Mouse (Mus musculus) adrenal gland (tissue): ENCODE measurements around the gene Map2k1.
"Not testable (repeated sequence)": the region's sequence is repeated elsewhere in the genome, so short reads cannot be mapped to it uniquely, and the experiment has no call there.

Experiments
- intact Hi-C: fragments of 180-260 bp; cut with DNase I; formaldehyde crosslinking; loops from one replicate; pipeline ENCODE4 v1.15.1; 2025
- long read RNA-seq, 2 experiments: library from polyadenylated mRNA; unstranded; transcript quantifications; one replicate each; pipeline ENCODE4 v2.0.0; 2020; ENCODE audit warnings: borderline replicate concordance in 1 of 2; ENCODE audit not compliant: insufficient replicate concordance in 1 of 2

Map2k1 gene
- long read RNA-seq, experiment 1, transcript Map2k1-201 (11 exons, 2,436 nt) = major isoform, 26 of 33 reads
- long read RNA-seq, experiment 1, partial matches to known transcripts = 2 of 33 reads
- long read RNA-seq, experiment 1, other reads (novel, unspliced or antisense) = 5 of 33 reads
- long read RNA-seq, experiment 2, transcript Map2k1-201 (11 exons, 2,436 nt) = major isoform, 44 of 53 reads
- long read RNA-seq, experiment 2, partial matches to known transcripts = 3 of 53 reads
- long read RNA-seq, experiment 2, other reads (novel, unspliced or antisense) = 5 of 53 reads

DNA sequence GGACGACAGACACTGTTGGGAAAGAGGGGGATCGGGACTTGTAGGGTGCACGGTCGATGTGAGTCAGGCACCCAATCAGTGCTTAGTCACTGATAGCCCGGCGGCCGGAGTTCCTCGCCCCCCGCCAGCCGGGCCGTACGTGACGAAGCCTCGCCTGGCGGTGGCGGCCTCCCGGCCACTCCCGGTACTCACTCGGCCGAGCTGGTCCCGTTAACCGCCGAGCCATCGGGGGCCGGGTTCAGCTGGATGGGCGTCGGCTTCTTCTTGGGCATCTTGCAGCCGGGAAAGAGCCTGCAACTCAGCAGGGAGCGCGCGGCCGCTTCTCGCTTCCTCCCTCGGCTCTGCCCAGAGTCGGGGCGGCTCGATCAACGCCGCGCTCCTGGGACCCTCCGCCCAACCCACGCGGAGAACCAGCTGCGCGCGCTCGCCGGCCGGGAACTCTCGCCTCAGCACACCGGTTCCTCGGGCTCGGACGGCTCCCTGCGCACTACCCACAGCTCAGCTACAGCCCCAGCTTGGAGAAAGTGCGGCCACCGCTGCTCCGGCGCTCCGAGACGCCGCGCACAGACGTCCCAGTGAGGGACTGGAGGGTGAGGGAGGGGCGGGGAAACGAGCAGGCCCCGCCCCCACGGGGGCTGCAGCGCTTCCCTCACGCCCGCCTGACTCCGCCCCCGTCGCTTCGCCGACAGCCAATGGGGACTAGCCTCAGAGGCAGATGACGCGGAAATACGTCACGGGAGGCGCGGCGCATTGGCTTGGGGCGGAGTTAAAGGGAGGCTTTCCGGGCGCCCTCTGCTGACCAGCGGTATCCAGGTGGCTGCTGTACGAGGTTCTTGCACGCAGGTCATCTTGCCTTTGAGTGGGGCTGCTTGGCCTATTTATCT is at the start of gene Map2k1:
Map2k1 (minus strand) TSS at position 611 of the 884 bp plus-strand sequence.
- intact Hi-C loops = loop anchor here (2.0 to 10.0 kb wide), 2 partner anchors 74 to 108 kb away; partner anchors contain the start of gene Snapc5

DNA sequence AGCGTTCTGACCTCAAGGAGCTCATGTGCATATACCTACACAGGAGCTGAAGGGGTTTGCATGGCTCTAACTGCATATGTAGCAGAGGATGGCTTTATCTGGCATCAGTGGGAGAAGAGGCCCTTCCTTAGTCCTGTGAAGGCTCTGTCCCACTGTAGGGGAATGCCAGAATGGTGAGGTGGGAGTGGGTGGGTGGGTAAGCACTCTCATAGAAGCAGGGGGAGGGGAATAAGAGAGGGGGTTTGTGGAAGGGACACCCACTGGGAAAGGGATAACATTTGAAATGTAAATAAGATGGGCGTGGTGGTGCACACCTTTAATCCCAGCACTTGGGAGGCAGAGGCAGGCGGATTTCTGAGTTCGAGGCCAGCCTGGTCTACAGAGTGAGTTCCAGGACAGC is 49.7 kb upstream of the Map2k1 start:
- intact Hi-C loops = not testable (repeated sequence)

DNA sequence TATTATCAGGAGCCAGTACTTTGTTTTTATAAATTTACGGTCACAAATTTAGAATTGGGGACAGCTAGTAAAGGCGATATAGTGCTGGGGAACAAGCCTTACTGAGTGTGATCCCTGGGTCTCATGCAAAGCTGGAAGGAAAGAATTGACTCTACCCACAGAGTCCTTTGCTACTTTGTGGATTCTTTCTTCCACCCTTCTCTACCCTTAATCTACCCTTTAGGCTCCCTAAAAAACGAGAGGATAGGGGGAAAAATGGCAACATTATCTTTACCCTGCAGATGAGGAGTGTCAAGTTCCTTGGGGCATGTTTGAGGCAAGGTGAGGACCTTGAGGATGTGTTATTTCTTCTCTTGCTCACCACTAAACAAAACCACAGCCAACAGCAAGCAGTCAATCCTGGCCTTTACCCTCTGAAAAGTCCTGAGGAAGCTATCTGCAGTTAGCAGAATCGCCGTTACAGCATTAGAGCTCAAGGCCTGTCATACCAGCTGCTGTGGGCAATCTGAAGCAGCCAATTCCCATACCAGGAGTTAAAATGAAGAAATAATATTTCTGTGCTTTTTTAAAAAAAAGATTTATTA is 29.1 kb upstream of the Map2k1 start:
- intact Hi-C loops = loop anchor here (5.0 kb wide), 1 partner anchor 60 kb away; the partner anchor contains the start of gene Dis3l

DNA sequence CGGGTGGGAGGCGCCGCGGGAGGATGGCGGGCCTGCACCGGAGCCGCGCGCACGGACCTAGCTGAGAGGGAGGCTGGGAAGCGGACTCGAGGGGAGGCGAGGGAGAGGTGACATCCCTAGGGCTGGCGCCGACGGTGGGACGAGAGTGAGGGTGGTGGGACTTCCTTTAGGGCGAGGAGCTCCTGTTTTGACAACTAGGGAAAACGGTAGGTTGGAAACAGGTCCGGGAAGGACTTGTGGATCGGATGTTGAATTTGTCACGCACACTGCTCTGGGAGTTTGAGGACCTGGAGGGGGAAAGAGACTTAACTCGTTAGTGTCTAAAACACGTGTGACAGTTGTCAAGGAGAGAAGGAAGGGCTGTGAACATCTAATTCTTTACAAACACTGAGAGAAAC is 28.3 kb upstream of the Map2k1 start:
- intact Hi-C loops = loop anchor here (5.0 kb wide), 1 partner anchor 61 kb away; the partner anchor contains the start of gene Dis3l

DNA sequence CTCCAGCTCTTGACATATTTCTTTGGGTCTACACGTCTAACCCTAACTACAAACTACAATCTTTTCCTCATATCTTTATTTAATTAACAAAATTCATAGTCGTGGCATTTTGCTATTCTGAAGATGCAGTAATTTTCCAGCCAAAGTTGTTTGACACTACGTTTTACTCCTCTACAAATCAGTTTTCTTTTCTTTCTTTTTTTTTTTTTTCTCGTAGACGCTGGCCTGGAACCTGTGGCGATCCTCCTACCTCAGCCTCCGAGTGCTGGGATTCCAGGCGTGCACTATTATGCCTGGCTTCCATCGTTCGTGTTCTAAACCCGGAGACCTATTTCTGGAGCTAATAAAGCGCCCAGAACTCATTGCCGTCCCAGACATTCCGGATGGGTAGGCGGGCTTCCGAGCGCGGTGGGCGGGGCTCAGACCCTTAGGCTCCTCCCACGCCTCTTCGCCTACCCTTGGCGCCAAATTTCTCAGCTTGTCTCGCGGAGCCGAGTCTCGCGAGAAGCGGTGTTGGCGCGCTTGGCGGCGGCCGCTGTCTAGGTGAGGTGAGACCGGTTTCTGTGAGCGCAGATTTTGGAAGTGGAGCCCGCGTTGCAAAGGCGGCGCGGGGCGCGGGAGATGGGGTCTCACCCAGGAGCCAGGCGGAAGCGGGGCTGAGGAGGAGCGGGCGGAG is 27.8 kb upstream of the Map2k1 start, which contains the start of gene Tipin:
Tipin (plus strand) TSS at position 477 of the 676 bp plus-strand sequence.
- intact Hi-C loops = loop anchor here (5.0 kb wide), 1 partner anchor 61 kb away; the partner anchor contains the start of gene Dis3l

DNA sequence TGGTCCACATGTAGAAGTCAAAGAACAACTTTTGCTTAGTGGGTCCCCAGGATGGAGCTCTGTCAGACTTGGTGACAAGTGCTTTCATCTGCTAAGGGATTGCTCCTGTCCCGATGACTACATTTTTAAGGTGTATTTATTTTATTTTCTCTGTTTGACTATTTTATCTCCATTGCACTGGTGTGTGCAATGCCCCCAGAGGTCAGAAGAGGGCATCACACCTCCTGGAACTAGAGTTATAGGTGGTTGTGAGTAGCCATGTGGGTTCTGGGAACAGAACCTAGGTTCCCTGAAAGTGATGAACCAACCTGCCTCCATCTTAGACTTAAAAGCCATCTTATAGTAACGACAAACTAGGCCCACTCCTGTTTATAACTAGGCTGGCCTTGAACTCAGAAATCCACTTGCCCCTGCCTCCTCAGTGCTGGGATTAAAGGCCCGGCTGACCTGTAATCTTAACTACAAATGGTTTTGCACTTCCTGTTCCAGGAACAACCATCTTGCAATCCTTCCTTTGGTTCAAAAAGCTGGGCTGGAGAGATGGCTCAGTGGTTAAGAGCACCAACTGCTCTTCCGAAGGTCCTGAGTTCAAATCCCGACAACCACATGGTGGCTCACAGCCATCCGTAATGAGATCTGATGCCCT is 25.4 kb upstream of the Map2k1 start:
- intact Hi-C loops = no loop called here

DNA sequence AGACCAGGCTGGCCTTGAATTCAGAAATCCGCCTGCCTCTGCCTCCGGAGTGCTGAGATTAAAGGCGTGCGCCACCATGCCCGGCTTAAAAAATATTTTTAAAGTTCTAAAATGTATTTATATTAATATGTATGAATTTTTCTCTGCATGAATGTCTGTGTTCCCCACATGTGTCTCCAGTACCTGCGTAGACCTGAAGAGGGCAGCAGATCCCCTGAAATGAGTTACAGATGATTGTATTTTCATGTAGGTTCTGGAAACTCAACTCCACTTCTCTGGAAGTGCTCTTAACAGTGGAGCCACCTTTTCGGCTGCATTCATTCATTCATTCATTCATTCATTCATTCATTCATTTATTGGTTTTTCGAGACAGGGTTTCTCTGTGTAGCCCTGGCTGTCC is 24.3 kb upstream of the Map2k1 start:
- intact Hi-C loops = no loop called here

DNA sequence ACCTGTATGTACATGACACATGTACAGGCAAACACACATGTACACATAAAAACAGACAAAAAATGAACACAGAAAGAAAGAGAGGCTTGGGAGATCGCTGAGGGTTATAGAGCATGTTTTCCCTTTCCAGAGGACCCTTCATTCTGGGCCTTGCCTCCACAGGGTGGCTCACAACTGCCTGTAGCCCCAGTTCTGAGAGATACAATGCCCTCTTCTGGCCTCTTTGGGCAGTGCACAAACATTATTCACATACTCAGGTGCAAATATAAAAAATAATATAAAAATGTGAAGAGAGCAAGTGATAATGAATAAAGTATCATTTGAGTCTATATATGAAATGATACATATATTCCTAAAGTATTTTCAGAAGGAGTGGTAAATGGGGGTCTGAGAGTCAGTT is 21.5 kb upstream of the Map2k1 start:
- intact Hi-C loops = loop anchor here (5.0 kb wide), 1 partner anchor 138 kb away; no protein-coding TSS in a partner anchor

DNA sequence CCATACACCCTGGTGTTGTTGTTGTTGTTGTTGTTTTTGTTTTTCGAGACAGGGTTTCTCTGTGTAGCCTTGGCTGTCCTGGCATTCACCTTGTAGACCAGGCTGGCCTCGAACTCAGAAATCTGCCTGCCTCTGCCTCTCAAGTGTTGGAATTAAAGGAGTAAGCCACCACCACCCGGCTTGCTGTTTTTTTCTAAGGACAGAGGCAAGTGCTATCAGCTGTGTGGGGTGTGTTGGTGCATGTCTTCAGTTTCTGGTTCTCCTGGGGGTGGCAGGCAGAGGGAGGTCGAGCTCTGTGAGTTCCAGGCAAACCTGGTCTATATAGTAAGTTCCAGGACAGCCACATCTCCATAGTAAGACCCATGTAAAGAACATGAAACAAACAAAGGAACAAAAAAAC is 20.9 kb upstream of the Map2k1 start:
- intact Hi-C loops = loop anchor here (5.0 kb wide), 1 partner anchor 137 kb away; no protein-coding TSS in a partner anchor

DNA sequence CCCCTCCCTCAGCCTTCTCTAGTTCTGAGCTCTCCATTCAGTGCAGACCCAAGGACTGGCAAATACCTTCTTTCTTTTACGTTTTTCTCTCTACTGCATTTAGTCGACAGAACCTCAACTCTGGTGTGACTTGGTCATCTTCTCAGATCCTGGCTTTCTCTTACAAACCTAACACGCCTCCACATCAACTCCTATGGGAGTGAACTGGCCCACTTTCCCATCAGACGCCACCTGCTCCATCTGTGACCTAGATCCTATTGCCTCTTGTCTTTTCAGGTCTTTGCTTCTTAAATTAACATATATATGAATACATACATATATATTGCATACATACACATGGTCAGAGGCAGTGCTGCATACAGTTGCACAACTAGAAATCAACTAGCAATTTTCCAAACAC is 20.3 kb upstream of the Map2k1 start:
- intact Hi-C loops = loop anchor here (5.0 kb wide), 1 partner anchor 136 kb away; no protein-coding TSS in a partner anchor

DNA sequence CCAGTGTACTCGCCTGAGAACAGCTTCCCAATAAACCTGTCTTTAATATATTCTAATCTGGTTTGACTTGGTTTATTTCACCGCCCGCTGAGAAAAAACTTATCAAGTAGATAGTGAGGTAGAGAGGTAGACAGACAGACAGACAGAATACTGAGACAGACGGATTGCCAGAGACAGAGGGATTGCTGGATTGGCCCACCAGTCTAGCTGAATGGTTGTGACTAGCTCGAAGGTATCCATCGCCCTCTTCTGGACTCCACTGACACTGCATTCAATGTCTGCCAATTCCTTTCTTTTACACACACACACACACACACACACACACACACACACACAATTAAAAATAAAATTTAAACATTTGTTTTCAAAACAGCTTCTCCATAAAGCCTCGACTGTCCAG is 19.2 kb upstream of the Map2k1 start:
- intact Hi-C loops = loop anchor here (5.0 kb wide), 1 partner anchor 135 kb away; no protein-coding TSS in a partner anchor

DNA sequence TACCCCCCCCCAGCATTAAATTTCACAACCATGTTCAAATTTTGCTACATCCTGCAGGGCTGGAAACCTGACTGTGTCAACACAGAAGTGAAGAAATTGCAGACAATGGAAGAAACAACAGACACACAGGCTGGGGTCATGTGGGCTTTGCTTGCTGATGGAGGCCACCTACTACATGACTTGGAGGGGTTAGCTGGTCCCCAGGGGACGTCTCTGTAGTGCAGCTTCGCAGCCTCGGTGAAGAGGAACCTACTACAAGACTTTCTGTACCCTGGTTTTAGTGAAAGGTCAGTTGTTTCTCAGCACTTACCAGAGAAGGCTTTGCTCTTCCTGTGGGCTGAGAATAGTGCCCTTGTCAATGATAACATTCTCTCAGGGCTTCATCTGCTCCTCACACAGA is 17.8 kb upstream of the Map2k1 start:
- intact Hi-C loops = loop anchor here (5.0 kb wide), 1 partner anchor 134 kb away; no protein-coding TSS in a partner anchor

DNA sequence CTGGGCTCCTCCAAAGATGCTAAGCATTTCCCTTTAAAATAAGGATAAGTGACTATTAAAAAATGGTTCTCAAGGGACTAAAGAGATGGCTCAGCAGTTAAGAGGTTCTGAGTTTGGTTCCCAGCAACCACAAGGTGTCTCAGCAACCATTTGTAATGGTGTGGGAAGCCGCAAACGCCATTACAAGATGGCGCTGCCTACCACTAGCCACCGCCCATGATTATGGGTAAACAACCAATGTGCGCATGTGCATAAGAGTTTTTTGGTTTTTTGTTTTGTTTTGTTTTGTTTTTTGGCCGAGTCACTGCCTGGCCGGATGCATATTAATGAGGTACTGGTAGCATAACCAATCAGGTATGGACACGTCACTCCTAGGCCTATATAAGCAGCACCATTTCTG is 15.4 kb upstream of the Map2k1 start:
- intact Hi-C loops = not testable (repeated sequence)

DNA sequence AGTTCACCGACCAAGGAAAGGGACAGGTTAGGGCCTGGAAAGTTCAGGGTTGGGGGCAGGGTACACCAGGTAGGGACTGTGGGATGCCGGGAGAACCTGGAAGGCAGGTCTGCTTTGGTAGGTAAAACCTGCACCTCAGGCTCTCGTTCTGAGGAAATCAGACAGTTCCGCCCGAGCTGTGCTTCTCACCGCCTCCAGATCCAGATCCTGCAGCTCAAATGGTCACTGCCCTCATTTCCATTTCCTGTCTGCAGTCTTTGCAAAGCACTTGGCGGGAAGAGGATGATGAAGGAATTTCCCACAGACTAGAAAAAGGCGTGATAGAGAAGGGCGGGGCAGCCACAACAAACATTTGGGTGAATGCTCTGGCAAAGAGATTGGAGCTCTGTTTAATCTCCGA is 14.8 kb upstream of the Map2k1 start:
- intact Hi-C loops = no loop called here

DNA sequence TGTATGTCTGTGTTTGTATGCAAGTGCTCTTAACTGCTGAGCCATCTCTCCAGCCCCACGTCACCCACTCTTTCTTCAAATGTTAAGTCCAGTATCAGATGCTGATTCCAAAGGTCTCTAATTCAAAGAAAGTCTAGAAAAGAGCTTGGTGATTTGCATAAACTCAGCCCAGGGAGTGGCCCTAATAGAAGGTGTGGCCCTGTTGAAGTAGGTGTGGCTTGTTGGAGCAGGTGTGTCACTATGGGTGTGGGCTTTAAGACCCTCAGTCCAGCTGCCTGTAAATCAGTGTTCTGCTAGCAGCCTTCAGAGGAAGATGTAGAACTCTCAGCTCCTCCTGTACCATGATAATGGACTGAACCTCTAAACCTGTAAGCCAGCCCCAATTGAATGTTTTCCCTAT is 13.8 kb upstream of the Map2k1 start:
- intact Hi-C loops = no loop called here

DNA sequence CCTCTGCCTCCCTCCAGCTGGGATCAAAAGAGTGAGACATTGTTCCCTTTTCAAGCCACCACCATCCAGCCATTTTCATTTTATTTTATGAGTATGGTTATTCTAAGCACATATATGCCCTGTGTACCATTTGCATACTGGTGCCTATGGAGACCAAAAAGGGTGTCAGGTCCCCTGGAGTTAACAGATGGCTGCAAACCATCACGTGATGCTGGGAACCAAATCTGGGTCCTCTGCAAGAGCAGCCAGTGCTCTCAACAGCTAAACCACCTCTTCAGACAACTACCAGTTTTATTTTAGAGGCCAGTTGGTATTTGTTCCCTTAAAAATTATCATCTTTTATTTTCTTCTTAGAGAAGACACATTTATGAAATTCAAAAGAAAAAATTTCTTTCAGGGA is 11.4 kb upstream of the Map2k1 start:
- intact Hi-C loops = no loop called here

DNA sequence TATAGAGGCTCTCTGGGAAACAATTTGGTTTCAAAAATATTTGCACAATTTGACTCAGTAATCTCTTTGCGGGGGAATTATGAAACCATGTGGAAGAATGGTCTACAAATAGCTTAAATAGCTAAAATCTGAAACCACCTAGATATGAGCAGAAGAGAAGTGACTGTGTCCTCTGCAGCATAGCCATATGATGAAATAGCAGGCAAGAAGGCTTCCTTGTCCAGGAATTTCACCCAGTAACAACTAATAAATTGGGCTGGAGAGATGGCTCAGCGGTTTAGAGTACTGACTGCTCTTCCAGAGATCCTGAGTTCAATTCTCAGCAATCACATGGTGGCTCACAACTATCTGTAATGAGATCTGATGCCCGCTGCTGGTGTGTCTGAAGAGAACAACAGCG is 7.6 kb upstream of the Map2k1 start:
- intact Hi-C loops = no loop called here

DNA sequence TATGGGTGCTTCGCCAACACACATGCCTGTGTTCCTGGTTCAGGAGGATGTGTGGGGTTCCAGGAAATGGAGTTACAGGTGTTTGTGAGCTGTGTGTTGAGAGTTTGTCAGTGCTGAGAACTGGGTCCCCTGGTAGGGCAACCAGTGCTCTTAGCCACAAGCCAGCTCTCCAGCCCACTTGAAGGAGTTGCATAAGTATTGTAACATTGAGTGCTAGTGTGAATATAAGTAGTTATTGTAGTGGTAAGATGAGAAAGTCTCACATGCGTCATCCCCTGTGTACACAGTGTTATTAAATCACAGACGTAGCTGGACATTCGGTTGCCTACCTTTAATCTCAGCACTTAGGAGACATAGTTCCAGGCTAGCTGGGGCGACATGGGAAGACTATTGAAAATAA is 6.5 kb upstream of the Map2k1 start:
- intact Hi-C loops = loop anchor here (10.0 kb wide), 1 partner anchor 115 kb away; no protein-coding TSS in a partner anchor

DNA sequence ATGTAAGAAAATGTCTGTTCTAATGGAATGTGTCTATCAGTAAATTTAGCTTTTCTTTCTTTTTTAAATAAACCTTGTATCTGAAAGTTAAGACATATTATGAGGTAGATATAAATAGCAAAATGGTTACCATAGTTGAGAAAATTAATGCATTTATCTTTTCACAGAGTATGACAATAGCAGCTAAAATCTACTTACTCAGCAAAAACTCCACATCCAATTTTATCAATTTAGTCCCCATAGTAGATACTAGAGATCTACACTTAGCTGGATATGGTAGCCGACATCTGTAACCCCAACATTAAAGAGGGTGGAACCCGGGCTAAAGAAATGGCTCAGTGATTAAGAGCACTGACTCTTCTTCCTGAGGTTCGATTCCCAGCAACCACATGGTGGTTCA is 2.8 kb upstream of the Map2k1 start:
- intact Hi-C loops = loop anchor here (10.0 kb wide), 1 partner anchor 111 kb away; no protein-coding TSS in a partner anchor

DNA sequence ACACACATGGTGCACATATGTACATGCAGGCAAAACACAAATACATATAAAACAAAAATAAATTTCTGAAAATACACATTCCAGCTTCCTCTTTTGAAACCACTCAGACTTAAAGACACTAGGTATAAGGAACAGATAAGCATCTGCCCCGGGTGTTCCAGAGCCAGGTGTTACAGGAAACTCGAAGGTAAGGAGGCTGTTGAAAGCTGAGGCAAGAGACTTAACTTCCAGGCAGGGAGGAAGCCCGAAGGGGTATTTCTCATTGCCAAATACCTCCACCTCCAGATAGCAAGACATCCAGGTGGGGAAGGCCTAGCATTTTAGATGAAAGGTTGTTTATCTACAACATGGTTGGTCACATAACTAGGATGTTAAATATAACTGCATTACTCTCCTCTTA is 2.0 kb upstream of the Map2k1 start:
- intact Hi-C loops = loop anchor here (10.0 kb wide), 1 partner anchor 111 kb away; no protein-coding TSS in a partner anchor
